In the genomic region with DNA sequence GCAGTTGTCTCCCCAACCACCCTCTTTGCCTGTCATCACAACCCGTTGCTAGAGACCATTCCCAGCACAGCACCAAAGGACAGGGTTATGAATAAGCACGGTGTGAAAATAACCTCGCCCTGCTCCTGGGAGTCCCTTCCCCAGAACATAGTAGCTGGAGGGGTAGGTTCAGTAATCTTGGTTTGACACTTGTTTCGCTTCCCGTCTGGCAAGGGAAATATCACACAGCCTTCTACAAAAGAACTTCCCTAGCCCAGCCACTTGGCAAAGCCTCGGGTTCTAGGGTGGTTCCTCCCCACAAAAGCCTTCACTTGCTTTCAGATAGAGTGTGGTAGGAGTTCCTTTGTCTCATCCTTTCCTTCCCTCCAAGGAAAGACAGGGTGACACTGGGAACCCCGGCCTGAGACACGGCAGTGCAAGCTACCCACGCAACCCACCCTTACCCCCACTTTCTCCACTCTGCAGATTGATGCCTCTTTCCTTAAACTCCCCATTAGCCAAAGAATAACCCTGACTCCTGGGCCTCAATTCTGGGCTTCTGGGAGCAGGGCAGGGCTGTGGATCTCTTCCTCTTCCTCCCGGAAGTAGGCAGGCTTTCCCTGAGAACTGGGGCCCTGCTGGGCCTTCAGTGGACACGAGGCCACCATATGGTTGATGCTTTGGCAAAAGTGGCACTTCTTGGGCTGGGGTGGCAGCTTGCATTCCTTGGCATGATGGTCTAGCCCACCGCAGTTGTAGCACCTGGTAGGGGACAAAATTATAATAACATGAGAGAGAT, we compare ENCODE assay signal across 28 mouse cellular contexts. TPM values are rescaled to one million over a fixed set of nuclear protein-coding genes. Genes with fewer than 3 reads are reported as not detected.
DNase-seq lines count a peak whose midpoint lies in the region; ATAC-seq and TF ChIP-seq lines count a peak whose summit lies in the region.
"Had no signal": no experiment of that assay in that cellular context is flagged by ENCODE, and none has a peak within 500 bp of the region (broad histone marks: within the 10 kb centered on the region; RNA-seq: fewer than 3 reads in every experiment).

No protein-coding gene starts in this region.

- TF ChIP-seq POLR2A in liver, adult 2 months (IDR thresholded peaks at IDR 0.05; ENCODE audit: extremely low read depth, insufficient read depth, low read length) = no peak
- no peak for TF ChIP-seq POLR2A in MEL (IDR thresholded peaks at IDR 0.05; ENCODE audit: control insufficient read depth in 1 of 2, insufficient read depth in 1 of 2, low read depth in 1 of 2, low read length in 2 of 2, poor library complexity in 1 of 2)

- DNase-seq in liver, adult 2 months (ENCODE audit: extremely low read depth, low read depth, low spot score) = peak; percentile 16
- no peak for DNase-seq in liver, postnatal 0 days
- peak; percentile 80 for DNase-seq in MEL (ENCODE audit: low read depth, low spot score)
- no peak for DNase-seq in gastrocnemius, postnatal 4 days (ENCODE audit: low spot score in 2 of 2)
- no peak for DNase-seq in left cerebral cortex, postnatal 36 days (ENCODE audit: low spot score in 2 of 2)
- DNase-seq: adrenal gland, adult 2 months; cerebellum, postnatal 10 days; gastrocnemius, postnatal 25 days; kidney, adult 2 months; kidney, postnatal 14 days; retina, postnatal 1 day; thymus, adult 18-20 months; thymus, postnatal 4 days had no signal

- intact Hi-C loops in left cerebral cortex, postnatal 36 days (cut with DNase I) = no loop called here

- no peak for ATAC-seq in forebrain, embryonic 12.5 days (ENCODE audit: low FRiP score)
- ATAC-seq in forebrain, embryonic 15.5 days (replicated peaks) = no peak
- ATAC-seq in liver, postnatal 0 days = no peak
- ATAC-seq in megakaryocyte progenitor cell, adult 5-6 weeks (replicated peaks; ENCODE audit: poor library complexity) = peak; percentile 11
- ATAC-seq: inflammation-experienced regulatory T-cells, adult 6 months had no signal

- no peak for TF ChIP-seq EP300 in liver, postnatal 0 days (IDR thresholded peaks at IDR 0.05; ENCODE audit: low read depth)
- no peak; a peak in 1 of 4 replicates for TF ChIP-seq EP300 in MEL (IDR thresholded peaks at IDR 0.05; ENCODE audit: low read depth in 1 of 2, low read length in 2 of 2)

- H3K9me3 ChIP-seq in forebrain, embryonic 12.5 days = no peaks in the 10 kb centered on the region
- H3K9me3 ChIP-seq in forebrain, embryonic 15.5 days = no peaks in the 10 kb centered on the region
- H3K9me3 ChIP-seq in liver, postnatal 0 days (ENCODE audit: low read length) = no peaks in the 10 kb centered on the region
- no peaks in the 10 kb centered on the region for H3K9me3 ChIP-seq in MEL (replicated peaks; ENCODE audit: insufficient read depth, low read length)
- H3K9me3 ChIP-seq: embryonic facial prominence, embryonic 15.5 days; hindbrain, embryonic 12.5 days; limb, embryonic 10.5 days; lung, embryonic 15.5 days; stomach, embryonic 15.5 days had no signal

- no peaks in the 10 kb centered on the region for H3K27me3 ChIP-seq in forebrain, embryonic 12.5 days
- no peaks in the 10 kb centered on the region for H3K27me3 ChIP-seq in forebrain, embryonic 15.5 days
- no peaks in the 10 kb centered on the region for H3K27me3 ChIP-seq in liver, adult 2 months (ENCODE audit: control insufficient read depth, insufficient read depth, low read length)
- H3K27me3 ChIP-seq in liver, postnatal 0 days (ENCODE audit: insufficient read depth, low read length) = no peaks in the 10 kb centered on the region
- peaks cover 0 to 2% of the 10 kb centered on the region in 2 experiments; a peak in 1 of 4 replicates for H3K27me3 ChIP-seq in MEL (ENCODE audit: control insufficient read depth in 1 of 2, insufficient read depth in 2 of 2, low read length in 2 of 2)
- H3K27me3 ChIP-seq: embryonic facial prominence, embryonic 15.5 days; hindbrain, embryonic 12.5 days; lung, embryonic 15.5 days; stomach, embryonic 15.5 days had no signal

- H3K4me2 ChIP-seq in forebrain, embryonic 12.5 days = no peak overlapping the region
- no peak overlapping the region for H3K4me2 ChIP-seq in forebrain, embryonic 15.5 days (replicated peaks)
- H3K4me2 ChIP-seq in liver, postnatal 0 days (ENCODE audit: low read depth, low read length) = no peak overlapping the region
- H3K4me2 ChIP-seq: embryonic facial prominence, embryonic 15.5 days; hindbrain, embryonic 12.5 days; liver, embryonic 11.5 days; lung, embryonic 15.5 days; stomach, embryonic 15.5 days had no signal

- peaks cover 34% of the 10 kb centered on the region for H3K4me1 ChIP-seq in forebrain, embryonic 12.5 days
- 0 out of 2 replicates have a peak, but pooled peaks cover 5% of the 10 kb centered on the region for H3K4me1 ChIP-seq in forebrain, embryonic 15.5 days
- no peaks in the 10 kb centered on the region for H3K4me1 ChIP-seq in liver, adult 2 months (ENCODE audit: control insufficient read depth, insufficient read depth, low read length)
- no peaks in the 10 kb centered on the region for H3K4me1 ChIP-seq in liver, postnatal 0 days (ENCODE audit: insufficient read depth)
- H3K4me1 ChIP-seq in MEL (ENCODE audit: control insufficient read depth in 1 of 2, insufficient read depth in 2 of 2, low read length in 2 of 2) = peaks cover 0 to 21% of the 10 kb centered on the region in 2 experiments; a peak in 3 of 4 replicates
- H3K4me1 ChIP-seq: embryonic facial prominence, embryonic 15.5 days; hindbrain, embryonic 12.5 days had no signal

- TF ChIP-seq CTCF in liver, adult 2 months (IDR thresholded peaks at IDR 0.05; ENCODE audit: low read depth, low read length) = no peak
- TF ChIP-seq CTCF in liver, postnatal 0 days (IDR thresholded peaks at IDR 0.05; ENCODE audit: low read depth) = no peak
- TF ChIP-seq CTCF in MEL (IDR thresholded peaks at IDR 0.05 in 2 of 3, conservative IDR thresholded peaks at IDR 0.05 in 1 of 3; ENCODE audit: control insufficient read depth in 1 of 3, insufficient read depth in 1 of 3, low read depth in 2 of 3, low read length in 3 of 3, poor library complexity in 1 of 3, severe bottlenecking in 1 of 3) = no peak

- H3K4me3 ChIP-seq in forebrain, embryonic 12.5 days (replicated peaks) = no peak overlapping the region
- no peak overlapping the region for H3K4me3 ChIP-seq in forebrain, embryonic 15.5 days
- no peak overlapping the region for H3K4me3 ChIP-seq in liver, adult 2 months (ENCODE audit: insufficient read depth, low read depth, low read length)
- H3K4me3 ChIP-seq in liver, postnatal 0 days (ENCODE audit: low read depth, low read length) = no peak overlapping the region
- peak overlapping the region; percentile 9 to 51; a peak in 3 of 4 replicates for H3K4me3 ChIP-seq in MEL (ENCODE audit: control insufficient read depth in 1 of 2, insufficient read depth in 1 of 2, low read depth in 2 of 2, low read length in 2 of 2)
- H3K4me3 ChIP-seq: embryonic facial prominence, embryonic 15.5 days; hindbrain, embryonic 12.5 days; left cerebral cortex, adult 2 months; limb, embryonic 10.5 days; lung, embryonic 15.5 days; stomach, embryonic 15.5 days had no signal

- TF ChIP-seq RAD21 in MEL (IDR thresholded peaks at IDR 0.05; ENCODE audit: low read depth, low read length) = no peak

- H3K36me3 ChIP-seq in forebrain, embryonic 12.5 days (replicated peaks) = no peaks in the 10 kb centered on the region
- H3K36me3 ChIP-seq in forebrain, embryonic 15.5 days = no peaks in the 10 kb centered on the region
- H3K36me3 ChIP-seq in liver, adult 2 months (ENCODE audit: control insufficient read depth, insufficient read depth, low read length) = no peaks in the 10 kb centered on the region
- no peaks in the 10 kb centered on the region for H3K36me3 ChIP-seq in liver, postnatal 0 days (replicated peaks; ENCODE audit: insufficient read depth, low read length)
- H3K36me3 ChIP-seq in MEL (ENCODE audit: control insufficient read depth in 1 of 2, insufficient read depth in 2 of 2, low read length in 2 of 2) = peaks cover 0 to 7% of the 10 kb centered on the region in 2 experiments; a peak in 2 of 4 replicates
- H3K36me3 ChIP-seq: embryonic facial prominence, embryonic 15.5 days; hindbrain, embryonic 12.5 days; lung, embryonic 15.5 days; stomach, embryonic 15.5 days had no signal

- H3K79me2 ChIP-seq in liver, adult 2 months (ENCODE audit: control insufficient read depth, insufficient read depth, low read length) = no peaks in the 10 kb centered on the region
- H3K79me2 ChIP-seq in MEL (ENCODE audit: control insufficient read depth, insufficient read depth, low read length, poor library complexity) = no peaks in the 10 kb centered on the region

- peak overlapping the region; percentile 8; the same call in 1 of the 2 replicates for H3K27ac ChIP-seq in forebrain, embryonic 12.5 days
- H3K27ac ChIP-seq in forebrain, embryonic 15.5 days (replicated peaks) = no peak overlapping the region
- no peak overlapping the region for H3K27ac ChIP-seq in liver, adult 2 months (replicated peaks; ENCODE audit: insufficient read depth, low read depth, low read length)
- H3K27ac ChIP-seq in liver, postnatal 0 days (ENCODE audit: low read depth) = no peak overlapping the region
- H3K27ac ChIP-seq in MEL (ENCODE audit: control insufficient read depth, low read depth, low read length) = peak overlapping the region; percentile 64
- H3K27ac ChIP-seq: embryonic facial prominence, embryonic 15.5 days; hindbrain, embryonic 12.5 days; left cerebral cortex, adult 2 months; limb, embryonic 10.5 days; lung, embryonic 15.5 days; stomach, embryonic 15.5 days had no signal

- WGBS in forebrain, embryonic 12.5 days = 62% methylated on average over 12 of the region's 12 CpGs
- WGBS in forebrain, embryonic 15.5 days = 57% methylated on average over 12 of the region's 12 CpGs
- 77% methylated on average over 12 of the region's 12 CpGs for WGBS in liver, adult 2 months
- 58% methylated on average over 12 of the region's 12 CpGs for WGBS in liver, postnatal 0 days (ENCODE audit: insufficient replicate concordance)

- H3K9ac ChIP-seq in forebrain, embryonic 12.5 days = no peak overlapping the region
- H3K9ac ChIP-seq in forebrain, embryonic 15.5 days (replicated peaks) = no peak overlapping the region
- no peak overlapping the region for H3K9ac ChIP-seq in liver, adult 2 months (ENCODE audit: low read depth, low read length)
- H3K9ac ChIP-seq in liver, postnatal 0 days (replicated peaks) = no peak overlapping the region
- peak overlapping the region; percentile 59 for H3K9ac ChIP-seq in MEL (ENCODE audit: control insufficient read depth, low read depth, low read length, poor library complexity, severe bottlenecking)
- H3K9ac ChIP-seq: embryonic facial prominence, embryonic 15.5 days; hindbrain, embryonic 12.5 days; lung, embryonic 15.5 days; stomach, embryonic 15.5 days had no signal

RNA-seq across cellular contexts. Expression of a gene that starts 5.1 kb away (rescaled TPM):
- 45.5 and 48.6 TPM in 2 replicates for polyA plus RNA-seq in forebrain, embryonic 12.5 days (2016; fragmentation: Nextera tagmentation; extraction: Ambion mirVana)
- polyA plus RNA-seq in forebrain, embryonic 15.5 days (2015; fragmentation: Nextera tagmentation; extraction: Ambion mirVana) = 52.8 and 56.7 TPM in 2 replicates
- 14.0 and 15.6 TPM in 2 replicates for total RNA-seq in liver, adult 2 months (2014; rRNA removed)
- polyA plus RNA-seq in liver, adult 2 months (2012; rRNA removed) = 19.2 and 21.3 TPM in 2 replicates
- 8.3 and 10.3 TPM in 2 replicates for polyA plus RNA-seq in liver, postnatal 0 days (2015; fragmentation: Nextera tagmentation; extraction: Ambion mirVana)
- total RNA-seq in MEL (2012; rRNA removed) = 15.9 and 19.0 TPM in 2 replicates
- 10 to 100 TPM in 1 of 2 experiments, not detected in 1; 37.7 TPM for polyA plus RNA-seq in MEL (2012; ENCODE audit: insufficient read depth in 1 of 2, insufficient read length in 2 of 2, low read depth in 1 of 2, low replicate concordance in 2 of 2, missing spikeins in 1 of 2)
- 27.0 and 31.5 TPM in 2 replicates for total RNA-seq in megakaryocyte progenitor cell, adult 5-6 weeks (2015)
- 28.2 and 30.1 TPM in 2 replicates for total RNA-seq in megakaryocyte progenitor cell, adult 5-6 weeks (2017)
- total RNA-seq in gastrocnemius, postnatal 4 days (2021) = 10 to 100 TPM; 27.1 to 28.8 TPM
- 10 to 100 TPM; 61.9 to 63.3 TPM for total RNA-seq in left cerebral cortex, postnatal 36 days (2021)

RNA-seq across cellular contexts. Expression of a gene that starts 12.9 kb away (rescaled TPM):
- polyA plus RNA-seq in forebrain, embryonic 12.5 days (2016; fragmentation: Nextera tagmentation; extraction: Ambion mirVana) = 0.92 and 1.5 TPM in 2 replicates
- not detected in 2 replicates for polyA plus RNA-seq in forebrain, embryonic 15.5 days (2015; fragmentation: Nextera tagmentation; extraction: Ambion mirVana)
- not detected in 2 replicates for total RNA-seq in liver, adult 2 months (2014; rRNA removed)
- not detected in 2 replicates for polyA plus RNA-seq in liver, adult 2 months (2012; rRNA removed)
- 0.87 and 1.1 TPM in 2 replicates for polyA plus RNA-seq in liver, postnatal 0 days (2015; fragmentation: Nextera tagmentation; extraction: Ambion mirVana)
- total RNA-seq in MEL (2012; rRNA removed) = not detected in 2 replicates
- under 1 TPM in 1 of 2 experiments, not detected in 1; 0.01 TPM for polyA plus RNA-seq in MEL (2012; ENCODE audit: insufficient read depth in 1 of 2, insufficient read length in 2 of 2, low read depth in 1 of 2, low replicate concordance in 2 of 2, missing spikeins in 1 of 2)
- 3.7 and 4.7 TPM in 2 replicates for total RNA-seq in megakaryocyte progenitor cell, adult 5-6 weeks (2015)
- 27.4 and 31.2 TPM in 2 replicates for total RNA-seq in megakaryocyte progenitor cell, adult 5-6 weeks (2017)
- 1 to 10 TPM; 2.7 to 3.5 TPM for total RNA-seq in gastrocnemius, postnatal 4 days (2021)
- not detected for total RNA-seq in left cerebral cortex, postnatal 36 days (2021)
- total RNA-seq: adrenal gland, adult 2 months; left cerebral cortex, adult 2 months had no signal
- polyA plus RNA-seq: adrenal gland, adult 2 months; embryonic facial prominence, embryonic 15.5 days; heart, embryonic 16.5 days; kidney, adult 2 months had no signal

RNA-seq across cellular contexts. Expression of a gene that starts 37.3 kb away (rescaled TPM):
- 3,644 and 3,855 TPM in 2 replicates for polyA plus RNA-seq in forebrain, embryonic 12.5 days (2016; fragmentation: Nextera tagmentation; extraction: Ambion mirVana)
- 2,070 and 2,100 TPM in 2 replicates for polyA plus RNA-seq in forebrain, embryonic 15.5 days (2015; fragmentation: Nextera tagmentation; extraction: Ambion mirVana)
- total RNA-seq in liver, adult 2 months (2014; rRNA removed) = 21.1 and 35.2 TPM in 2 replicates
- 3.1 and 3.7 TPM in 2 replicates for polyA plus RNA-seq in liver, adult 2 months (2012; rRNA removed)
- polyA plus RNA-seq in liver, postnatal 0 days (2015; fragmentation: Nextera tagmentation; extraction: Ambion mirVana) = 547 and 562 TPM in 2 replicates
- 125 and 131 TPM in 2 replicates for total RNA-seq in MEL (2012; rRNA removed)
- 100 to 1,000 TPM; 186 to 230 TPM for polyA plus RNA-seq in MEL (2012; ENCODE audit: insufficient read depth in 1 of 2, insufficient read length in 2 of 2, low read depth in 1 of 2, low replicate concordance in 2 of 2, missing spikeins in 1 of 2)
- total RNA-seq in megakaryocyte progenitor cell, adult 5-6 weeks (2015) = 2,294 and 2,610 TPM in 2 replicates
- 1,024 and 1,057 TPM in 2 replicates for total RNA-seq in megakaryocyte progenitor cell, adult 5-6 weeks (2017)
- total RNA-seq in gastrocnemius, postnatal 4 days (2021) = 100 to 1,000 TPM; 473 to 485 TPM
- 100 to 1,000 TPM in 1 of 2 experiments, 10 to 100 TPM in 1; 97.3 to 117 TPM for total RNA-seq in left cerebral cortex, postnatal 36 days (2021)

RNA-seq across cellular contexts. Expression of a gene that starts 47.9 kb away (rescaled TPM):
- polyA plus RNA-seq in forebrain, embryonic 12.5 days (2016; fragmentation: Nextera tagmentation; extraction: Ambion mirVana) = not detected in 2 replicates
- not detected in 2 replicates for polyA plus RNA-seq in forebrain, embryonic 15.5 days (2015; fragmentation: Nextera tagmentation; extraction: Ambion mirVana)
- total RNA-seq in liver, adult 2 months (2014; rRNA removed) = not detected in 2 replicates
- 0.55 and 1.0 TPM in 2 replicates for polyA plus RNA-seq in liver, adult 2 months (2012; rRNA removed)
- not detected in 2 replicates for polyA plus RNA-seq in liver, postnatal 0 days (2015; fragmentation: Nextera tagmentation; extraction: Ambion mirVana)
- not detected in 2 replicates for total RNA-seq in MEL (2012; rRNA removed)
- not detected for polyA plus RNA-seq in MEL (2012; ENCODE audit: insufficient read depth in 1 of 2, insufficient read length in 2 of 2, low read depth in 1 of 2, low replicate concordance in 2 of 2, missing spikeins in 1 of 2)
- total RNA-seq in megakaryocyte progenitor cell, adult 5-6 weeks (2015) = not detected in 2 replicates
- not detected in 2 replicates for total RNA-seq in megakaryocyte progenitor cell, adult 5-6 weeks (2017)
- total RNA-seq in gastrocnemius, postnatal 4 days (2021) = under 1 TPM in 1 of 2 experiments, not detected in 1; 0.23 TPM
- not detected for total RNA-seq in left cerebral cortex, postnatal 36 days (2021)
- total RNA-seq: gastrocnemius, postnatal 25 days; left cerebral cortex, adult 2 months; megakaryocyte-erythroid progenitor cell, adult 5-6 weeks; midbrain, postnatal 0 days had no signal
- polyA plus RNA-seq: embryonic facial prominence, embryonic 15.5 days; hindbrain, embryonic 12.5 days; limb, embryonic 10.5 days; liver, embryonic 11.5 days; lung, embryonic 15.5 days; midbrain, postnatal 0 days; neural tube, embryonic 11.5 days; stomach, embryonic 15.5 days had no signal

RNA-seq across cellular contexts. Expression of a gene that starts 54.8 kb away (rescaled TPM):
- polyA plus RNA-seq in forebrain, embryonic 12.5 days (2016; fragmentation: Nextera tagmentation; extraction: Ambion mirVana) = 0.62 and 0.96 TPM in 2 replicates
- 1.0 and 1.8 TPM in 2 replicates for polyA plus RNA-seq in forebrain, embryonic 15.5 days (2015; fragmentation: Nextera tagmentation; extraction: Ambion mirVana)
- 0.94 and 1.4 TPM in 2 replicates for total RNA-seq in liver, adult 2 months (2014; rRNA removed)
- 0.42 and 1.6 TPM in 2 replicates for polyA plus RNA-seq in liver, adult 2 months (2012; rRNA removed)
- 0.69 and 1.4 TPM in 2 replicates for polyA plus RNA-seq in liver, postnatal 0 days (2015; fragmentation: Nextera tagmentation; extraction: Ambion mirVana)
- 0.65 and 0.72 TPM in 2 replicates for total RNA-seq in MEL (2012; rRNA removed)
- polyA plus RNA-seq in MEL (2012; ENCODE audit: insufficient read depth in 1 of 2, insufficient read length in 2 of 2, low read depth in 1 of 2, low replicate concordance in 2 of 2, missing spikeins in 1 of 2) = 1 to 10 TPM in 1 of 2 experiments, not detected in 1; 2.3 TPM
- 0.77 and 2.2 TPM in 2 replicates for total RNA-seq in megakaryocyte progenitor cell, adult 5-6 weeks (2015)
- total RNA-seq in megakaryocyte progenitor cell, adult 5-6 weeks (2017) = 0.37 and 0.71 TPM in 2 replicates
- under 1 TPM in 1 of 2 experiments, not detected in 1; 0.54 TPM for total RNA-seq in gastrocnemius, postnatal 4 days (2021)
- total RNA-seq in left cerebral cortex, postnatal 36 days (2021) = 1 to 10 TPM; 3.5 to 4.2 TPM
- total RNA-seq: gastrocnemius, postnatal 25 days had no signal

Comparison
In these comparisons a context has a peak if more than half of its experiments do, and no peak if none do; other contexts are left out.
1. H3K27ac ChIP-seq: peak in forebrain, embryonic 12.5 days (single experiment) and MEL (single experiment); none in forebrain, embryonic 15.5 days (single experiment), liver, adult 2 months (single experiment) and liver, postnatal 0 days (single experiment).
2. DNase-seq: peak in liver, adult 2 months (single experiment) and MEL (single experiment); none in liver, postnatal 0 days (single experiment), gastrocnemius, postnatal 4 days (0 of 2) and left cerebral cortex, postnatal 36 days (0 of 2).
3. H3K4me3 ChIP-seq: peak in MEL (2 of 2); none in forebrain, embryonic 12.5 days (single experiment), forebrain, embryonic 15.5 days (single experiment), liver, adult 2 months (single experiment) and liver, postnatal 0 days (single experiment).